Mouse (Mus musculus): ENCODE measurements around the gene Morf4l1. TPM values are rescaled to one million over a fixed set of nuclear protein-coding genes. Genes with fewer than 3 reads are reported as not detected.
"Not testable (repeated sequence)": the region's sequence is repeated elsewhere in the genome, so short reads cannot be mapped to it uniquely, and the experiment has no call there.

Morf4l1 gene
- total RNA-seq, 2 experiments from 2014 or later = 422 to 465 TPM

DNA sequence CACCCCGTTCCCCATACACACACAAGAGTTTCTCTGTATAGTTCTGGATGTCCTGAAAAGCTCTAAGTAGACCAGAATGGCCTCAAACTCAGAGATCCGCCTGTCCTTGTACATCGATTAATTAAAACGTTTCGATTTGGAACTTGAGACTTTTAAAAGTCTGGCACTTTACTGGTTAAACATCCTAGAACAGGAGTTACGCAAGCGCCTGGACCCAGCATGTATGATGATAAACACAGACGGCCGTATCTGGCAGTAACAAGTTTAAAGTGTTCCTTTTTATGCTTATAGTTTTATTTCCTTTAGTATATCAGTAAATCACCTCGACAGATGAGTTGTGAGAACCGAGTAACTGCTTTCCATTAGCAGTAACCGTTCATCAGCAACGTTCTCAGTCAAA, 1.4 kb downstream of the Morf4l1 start:
- no peak for DNase-seq (ENCODE audit: extremely low spot score in 1 of 2, low spot score in 2 of 2)
- Histone ChIP-seq H3K27ac (peak overlapping the region; percentile 100), H3K4me3 (peak overlapping the region; percentile 98)
- intact Hi-C loops (cut with DNase I) = no loop called here
- TF ChIP-seq CTCF (IDR thresholded peaks at IDR 0.05) = no peak

- intact Hi-C loops (cut with DNase I) = no loop called here
- TF ChIP-seq CTCF (IDR thresholded peaks at IDR 0.05) = no peak
- Histone ChIP-seq H3K27ac (no peak overlapping the region), H3K4me3 (no peak overlapping the region; the same call in 1 of the 2 replicates)
- no peak for DNase-seq (ENCODE audit: extremely low spot score in 1 of 2, low spot score in 2 of 2)
Measured at GRCm38 (mm10) chr9:90109386-90109785, 5.2 kb downstream of the Morf4l1 start.

DNA sequence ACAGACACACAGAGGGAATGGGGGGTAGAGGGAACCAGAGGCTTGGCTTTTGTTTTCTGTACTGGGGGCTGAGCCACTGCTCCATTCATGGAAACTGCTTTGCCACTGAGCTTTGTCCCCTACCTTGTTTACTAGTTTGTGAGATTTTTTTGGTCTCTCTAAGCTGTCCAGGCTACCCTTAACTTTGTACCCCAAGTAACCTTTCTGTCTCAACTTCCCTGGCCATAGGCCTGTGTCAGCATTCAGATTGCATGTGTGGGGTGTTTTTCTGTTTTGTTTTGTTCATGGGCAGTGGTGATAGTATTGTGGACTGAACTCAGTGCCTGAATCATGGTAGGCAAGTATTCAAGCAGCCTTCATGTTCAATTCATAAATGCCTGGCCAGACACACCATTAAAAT, 6.3 kb downstream of the Morf4l1 start:
- no peak for DNase-seq (ENCODE audit: extremely low spot score in 1 of 2, low spot score in 2 of 2)
- Histone ChIP-seq H3K4me3 (no peak overlapping the region), H3K27ac (no peak overlapping the region)
- TF ChIP-seq CTCF (IDR thresholded peaks at IDR 0.05) = no peak
- intact Hi-C loops (cut with DNase I) = no loop called here

- intact Hi-C loops (cut with DNase I) = no loop called here
- no peak for TF ChIP-seq CTCF (IDR thresholded peaks at IDR 0.05)
- DNase-seq (ENCODE audit: extremely low spot score in 1 of 2, low spot score in 2 of 2) = no peak
- no peak overlapping the region for H3K4me3 ChIP-seq
- H3K27ac ChIP-seq = no peak overlapping the region
Measured at GRCm38 (mm10) chr9:90106915-90107314, 7.7 kb downstream of the Morf4l1 start.

- TF ChIP-seq CTCF (IDR thresholded peaks at IDR 0.05) = no peak
- no peak for DNase-seq (ENCODE audit: extremely low spot score in 1 of 2, low spot score in 2 of 2)
- Histone ChIP-seq H3K27ac (no peak overlapping the region), H3K4me3 (no peak overlapping the region)
- intact Hi-C loops (cut with DNase I) = no loop called here
Measured at GRCm38 (mm10) chr9:90105462-90105861, 9.1 kb downstream of the Morf4l1 start.

DNA sequence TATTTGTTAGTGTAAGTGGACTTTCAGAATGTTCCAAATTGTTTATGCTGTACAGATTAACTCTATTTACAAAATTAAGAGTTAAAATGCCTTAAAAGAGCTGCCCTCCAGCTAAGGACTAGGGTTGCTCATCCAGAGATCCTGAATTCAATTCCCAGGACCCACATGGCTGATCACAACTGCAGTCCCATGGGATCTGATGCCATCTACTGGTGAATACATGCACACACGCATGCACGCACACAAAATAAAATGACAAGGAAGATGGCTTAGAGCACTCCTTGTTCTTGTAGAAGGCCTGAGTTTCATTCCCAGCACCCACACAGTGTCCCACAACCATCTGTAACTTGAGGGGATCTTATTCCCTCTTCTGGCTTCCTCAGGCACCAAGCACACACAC, 13.8 kb downstream of the Morf4l1 start:
- Histone ChIP-seq H3K4me3 (no peak overlapping the region), H3K27ac (no peak overlapping the region)
- intact Hi-C loops (cut with DNase I) = no loop called here
- peak; percentile 58 for TF ChIP-seq CTCF (IDR thresholded peaks at IDR 0.05)
- DNase-seq (ENCODE audit: extremely low spot score in 1 of 2, low spot score in 2 of 2) = no peak

DNA sequence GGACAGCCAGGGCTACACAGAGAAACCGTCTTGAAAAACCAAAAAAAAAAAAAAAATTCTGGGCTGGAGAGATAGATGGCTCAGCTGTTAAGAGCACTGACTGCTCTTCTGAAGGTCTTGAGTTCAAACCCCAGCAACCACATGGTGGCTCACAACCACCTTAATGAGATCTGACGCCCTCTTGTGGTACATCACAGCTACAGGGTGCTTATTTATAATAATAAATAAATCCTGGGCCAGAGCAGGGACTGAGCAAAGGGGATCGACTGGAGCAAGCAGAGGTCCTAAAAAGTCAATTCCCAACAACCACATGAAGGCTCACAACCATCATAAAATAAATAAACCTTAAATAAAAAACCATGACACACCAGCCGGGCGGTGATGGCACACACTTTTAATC, 15.6 kb downstream of the Morf4l1 start:
- DNase-seq (ENCODE audit: extremely low spot score in 1 of 2, low spot score in 2 of 2) = no peak
- Histone ChIP-seq H3K27ac (no peak overlapping the region), H3K4me3 (no peak overlapping the region)
- intact Hi-C loops (cut with DNase I) = no loop called here
- TF ChIP-seq CTCF (IDR thresholded peaks at IDR 0.05) = peak; percentile 30

GRCm38 (mm10) chr9:90089339-90090104, 25.1 kb downstream of the Morf4l1 start:
- TF ChIP-seq CTCF (IDR thresholded peaks at IDR 0.05) = no peak
- intact Hi-C loops (cut with DNase I) = no loop called here
- H3K27ac ChIP-seq = no peak overlapping the region
- no peak for DNase-seq (ENCODE audit: extremely low spot score in 1 of 2, low spot score in 2 of 2)
- H3K4me3 ChIP-seq = no peak overlapping the region

DNA sequence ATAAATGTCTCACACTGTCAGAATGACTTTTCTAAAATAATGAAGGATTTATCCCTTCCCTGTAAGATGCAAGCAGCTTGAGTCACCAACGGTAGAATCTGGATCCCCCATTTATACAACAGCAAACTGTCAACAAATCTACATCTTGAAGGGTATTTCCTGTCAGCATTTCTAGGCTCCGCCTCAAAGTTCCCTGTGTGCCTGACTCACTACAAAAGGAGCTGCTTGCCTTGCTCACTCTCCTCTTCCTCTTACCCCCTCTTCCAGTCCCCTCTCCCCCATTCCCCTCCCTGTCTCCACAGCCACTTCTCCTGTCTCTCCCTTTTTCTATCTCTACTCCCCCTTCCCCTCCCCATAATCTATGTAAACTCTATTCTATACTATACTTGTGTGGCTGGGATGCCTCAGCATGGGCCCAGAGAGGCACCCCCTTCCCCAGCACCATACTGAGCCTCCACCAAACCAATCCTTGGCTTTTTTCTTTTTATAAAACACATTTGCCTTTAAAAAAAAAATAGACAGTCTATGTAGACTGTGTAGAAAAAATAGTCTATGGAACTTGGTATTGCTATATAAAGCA, 26.6 kb downstream of the Morf4l1 start:
- intact Hi-C loops (cut with DNase I) = no loop called here
- TF ChIP-seq CTCF (IDR thresholded peaks at IDR 0.05) = no peak
- Histone ChIP-seq H3K27ac (no peak overlapping the region), H3K4me3 (no peak overlapping the region)
- no peak for DNase-seq (ENCODE audit: extremely low spot score in 1 of 2, low spot score in 2 of 2)

DNA sequence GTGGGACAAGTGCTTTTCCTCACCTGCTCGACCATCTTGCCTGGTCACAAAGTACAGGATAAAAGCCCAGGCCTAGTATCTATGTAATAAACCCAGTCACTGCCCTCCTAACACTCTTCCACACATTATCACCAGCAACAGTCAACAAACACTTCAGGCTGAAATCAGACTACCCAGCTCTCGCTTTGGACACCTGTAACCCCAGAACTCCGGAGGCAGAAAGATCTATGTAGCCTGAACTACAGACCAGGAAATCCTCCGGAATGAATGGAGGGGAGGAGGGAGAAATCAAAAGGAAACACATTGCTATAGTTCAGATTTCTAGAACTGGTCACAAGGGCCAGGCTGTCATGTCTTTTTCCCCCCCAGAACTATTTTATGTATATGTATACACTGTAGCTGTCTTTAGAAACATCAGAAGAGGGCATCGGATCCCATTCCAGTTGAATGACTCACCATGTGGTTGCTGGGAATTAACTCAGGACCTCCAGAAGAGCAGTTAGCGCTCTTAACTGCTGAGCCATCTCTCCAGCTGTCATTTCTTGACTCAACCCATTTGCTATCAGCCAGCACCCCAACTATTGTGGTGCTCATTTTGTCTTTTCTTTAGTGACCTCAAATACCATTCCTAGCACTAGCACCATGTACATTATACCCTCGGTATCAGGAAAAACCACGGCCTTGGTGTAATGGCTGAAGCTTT, 29.7 kb downstream of the Morf4l1 start:
- Histone ChIP-seq H3K4me3 (no peak overlapping the region), H3K27ac (no peak overlapping the region)
- DNase-seq (ENCODE audit: extremely low spot score in 1 of 2, low spot score in 2 of 2) = no peak
- no peak for TF ChIP-seq CTCF (IDR thresholded peaks at IDR 0.05)
- intact Hi-C loops (cut with DNase I) = no loop called here

GRCm38 (mm10) chr9:90084152-90084551, 30.4 kb downstream of the Morf4l1 start:
- intact Hi-C loops (cut with DNase I) = no loop called here
- H3K4me3 ChIP-seq = no peak overlapping the region
- no peak for DNase-seq (ENCODE audit: extremely low spot score in 1 of 2, low spot score in 2 of 2)
- TF ChIP-seq CTCF (IDR thresholded peaks at IDR 0.05) = no peak
- no peak overlapping the region for H3K27ac ChIP-seq

GRCm38 (mm10) chr9:90082992-90083391, 31.6 kb downstream of the Morf4l1 start:
- H3K4me3 ChIP-seq = no peak overlapping the region
- DNase-seq (ENCODE audit: extremely low spot score in 1 of 2, low spot score in 2 of 2) = no peak
- no peak for TF ChIP-seq CTCF (IDR thresholded peaks at IDR 0.05)
- intact Hi-C loops (cut with DNase I) = no loop called here
- H3K27ac ChIP-seq = no peak overlapping the region

- intact Hi-C loops (cut with DNase I); H3K27ac ChIP-seq; DNase-seq (ENCODE audit: extremely low spot score in 1 of 2, low spot score in 2 of 2): not testable (repeated sequence)
Measured at GRCm38 (mm10) chr9:90081961-90082360, 32.6 kb downstream of the Morf4l1 start.

More at GRCm38 (mm10) chr9:90081961-90082360, 32.6 kb downstream of the Morf4l1 start:
- not testable (repeated sequence) for H3K4me3 ChIP-seq
